Mouse (Mus musculus): Measurements from ENCODE around the gene Mrps5.

DNA sequence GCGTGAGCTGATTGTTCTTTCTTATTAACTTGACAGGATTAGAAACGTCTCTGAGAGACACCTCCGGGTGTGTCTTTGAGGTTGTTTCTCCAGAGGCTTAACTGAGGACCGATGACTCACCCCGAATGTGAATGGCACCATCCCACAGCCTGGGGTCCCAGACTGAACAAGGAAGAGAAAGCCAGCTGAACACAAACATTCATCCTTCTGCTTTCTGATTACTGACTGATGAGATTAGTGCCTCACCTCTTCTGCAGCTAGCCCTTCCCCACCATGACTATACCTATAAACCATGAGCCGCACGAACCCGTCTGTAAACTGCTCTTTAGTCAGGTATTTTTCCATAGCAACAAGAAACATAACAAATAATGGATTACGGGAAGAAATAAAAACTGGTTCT is 52.0 kb downstream of the Mrps5 start:
- TF ChIP-seq EP300 (IDR thresholded peaks at IDR 0.05; ENCODE audit: low read depth) = no peak
- TF ChIP-seq CTCF (IDR thresholded peaks at IDR 0.05; ENCODE audit: low read depth) = no peak

Measured in heart, postnatal 0 days (tissue).